Mouse (Mus musculus): ENCODE results near the gene Mmp19.

DNA sequence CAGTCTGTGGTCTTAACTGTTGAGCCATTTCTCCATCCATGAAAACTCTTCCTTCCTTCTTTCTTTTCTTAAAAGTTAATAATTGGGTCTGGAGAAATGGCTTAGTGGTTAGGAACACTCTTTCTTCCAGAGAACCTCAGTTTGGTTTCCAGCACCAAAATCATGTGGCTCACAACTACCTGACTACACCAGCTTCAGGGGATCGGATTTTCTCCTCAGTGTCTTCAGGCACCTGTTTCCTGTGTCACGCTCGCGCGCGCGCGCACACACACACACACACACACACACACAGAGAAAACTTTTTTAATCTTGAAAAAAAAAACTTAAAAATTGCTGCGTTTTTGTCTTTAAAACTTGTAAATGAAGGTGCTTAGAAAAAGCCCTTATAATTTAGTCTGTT, 33.1 kb downstream of the Mmp19 start:
- TF ChIP-seq POLR2A (IDR thresholded peaks at IDR 0.05; ENCODE audit: low read depth, low read length) (no peak), CTCF (IDR thresholded peaks at IDR 0.05; ENCODE audit: extremely low read depth, insufficient read depth, insufficient read length, insufficient replicate concordance) (no peak)

Data from spleen, adult 2 months (tissue).